Mouse (Mus musculus) layer of hippocampus, postnatal 10 days (tissue): Measurements from ENCODE around the gene Gm11127. TPM values are rescaled to one million over a fixed set of nuclear protein-coding genes. Genes with fewer than 3 reads are reported as not detected.

ENCODE experiments used
- total RNA-seq, 2 experiments: library from RNA; stranded (reverse); gene quantifications; 2 replicates each; pipeline ENCODE4 v1.2.3; 2021

Gene Gm11127
- total RNA-seq, 2 experiments from 2014 or later: 0.30 to 0.65 TPM

Other genes starting within 250 kb of the Gm11127 start
- gene Ier3, start 236.7 kb downstream of the Gm11127 start, total RNA-seq: 1 to 10 TPM; 4.3 to 4.6 TPM
- 100 to 1,000 TPM; 163 to 172 TPM for gene Flot1, start 235.1 kb downstream of the Gm11127 start, total RNA-seq
- 1,000 to 10,000 TPM; 1,119 to 1,208 TPM for gene Tubb5, start 220.1 kb downstream of the Gm11127 start, total RNA-seq
- gene Mdc1, start 216.9 kb downstream of the Gm11127 start, total RNA-seq: 10 to 100 TPM; 15.8 to 16.2 TPM
- gene Nrm, start 197.1 kb downstream of the Gm11127 start, total RNA-seq: 1 to 10 TPM; 5.2 to 5.7 TPM
- gene Ppp1r18, start 192.8 kb downstream of the Gm11127 start, total RNA-seq: 10 to 100 TPM; 15.6 to 16.3 TPM
- 10 to 100 TPM; 26.1 to 36.5 TPM for gene Dhx16, start 178.6 kb downstream of the Gm11127 start, total RNA-seq
- 10 to 100 TPM; 69.4 to 77.2 TPM for gene 2310061I04Rik, start 160.9 kb downstream of the Gm11127 start, total RNA-seq
- 100 to 1,000 TPM; 132 to 133 TPM for gene Atat1, start 148.3 kb downstream of the Gm11127 start, total RNA-seq
- 10 to 100 TPM; 49.1 to 50.2 TPM for gene Mrps18b, start 142.0 kb downstream of the Gm11127 start, total RNA-seq
- 10 to 100 TPM; 66.2 to 67.3 TPM for gene Ppp1r10, start 141.9 kb downstream of the Gm11127 start, total RNA-seq
- gene Abcf1, start 88.6 kb downstream of the Gm11127 start, total RNA-seq: 10 to 100 TPM; 86.2 to 86.6 TPM
- 100 to 1,000 TPM; 123 to 128 TPM for gene Gnl1, start 78.5 kb downstream of the Gm11127 start, total RNA-seq
- gene Prr3, start 78.1 kb downstream of the Gm11127 start, total RNA-seq: 10 to 100 TPM; 72.1 to 79.2 TPM
- under 1 TPM; 0.54 to 0.80 TPM for gene H2-T24, start 37.8 kb downstream of the Gm11127 start, total RNA-seq
- 1 to 10 TPM; 2.4 to 2.9 TPM for gene H2-T23, start 25.5 kb downstream of the Gm11127 start, total RNA-seq
- gene H2-T22, start 15.6 kb downstream of the Gm11127 start, total RNA-seq: 1 to 10 TPM; 8.2 to 9.0 TPM
- not detected for gene Gm6034, start 15.4 kb downstream of the Gm11127 start, total RNA-seq
- not detected for gene Gm19684, start 63.3 kb upstream of the Gm11127 start, total RNA-seq
- gene Gm7030, start 71.1 kb upstream of the Gm11127 start, total RNA-seq: not detected
- gene Gm8909, start 110.2 kb upstream of the Gm11127 start, total RNA-seq: not detected
- gene H2-T3, start 131.9 kb upstream of the Gm11127 start, total RNA-seq: not detected
- 10 to 100 TPM; 42.6 to 43.6 TPM for gene Rpp21, start 199.7 kb upstream of the Gm11127 start, total RNA-seq
- 10 to 100 TPM; 21.1 to 23.9 TPM for gene Trim39, start 213.9 kb upstream of the Gm11127 start, total RNA-seq
- not detected for gene H2-M10.2, start 228.1 kb upstream of the Gm11127 start, total RNA-seq